Mouse (Mus musculus) frontal cortex, postnatal 36 days (tissue): ENCODE data around the gene Draxin.

Source experiments
- DNase-seq, 2 experiments: peaks; one replicate each; pipeline ENCODE4 v3.0.0; 2022; ENCODE audit warnings: low spot score in 2 of 2

Gene Draxin

DNA sequence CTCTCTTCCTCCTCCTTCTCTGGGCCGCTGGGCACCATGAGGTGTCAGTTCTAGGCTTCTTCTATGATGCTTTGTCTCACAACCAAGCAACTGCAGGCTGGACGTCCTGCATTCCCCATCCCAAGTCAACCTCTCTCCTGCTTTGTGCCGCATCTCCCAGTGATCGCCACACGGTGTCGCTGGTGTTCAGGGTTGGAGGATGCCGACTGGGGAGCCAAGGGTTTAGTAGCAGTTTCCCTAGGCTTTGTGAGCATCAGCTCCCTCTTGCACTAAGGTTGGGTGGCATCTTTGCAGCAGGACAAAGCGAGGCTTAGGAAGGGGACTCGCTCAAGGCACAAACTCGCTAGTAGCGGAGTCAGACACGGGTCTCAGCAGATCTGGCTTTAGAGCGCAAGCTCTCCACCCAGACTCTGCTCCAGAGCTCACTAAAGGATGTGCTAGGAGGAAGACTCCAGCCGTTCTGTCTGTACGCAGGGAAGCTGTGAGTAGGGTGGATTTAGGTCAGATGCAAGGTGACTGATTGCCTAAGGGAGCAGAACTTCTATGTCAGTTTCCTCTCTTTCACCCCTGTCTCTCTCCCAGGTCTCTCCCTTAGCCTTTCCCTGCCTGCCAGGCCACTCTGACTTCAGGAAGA lies 15.6 kb downstream of the Draxin start:
- peak; percentile 81 to 83 for DNase-seq

DNA sequence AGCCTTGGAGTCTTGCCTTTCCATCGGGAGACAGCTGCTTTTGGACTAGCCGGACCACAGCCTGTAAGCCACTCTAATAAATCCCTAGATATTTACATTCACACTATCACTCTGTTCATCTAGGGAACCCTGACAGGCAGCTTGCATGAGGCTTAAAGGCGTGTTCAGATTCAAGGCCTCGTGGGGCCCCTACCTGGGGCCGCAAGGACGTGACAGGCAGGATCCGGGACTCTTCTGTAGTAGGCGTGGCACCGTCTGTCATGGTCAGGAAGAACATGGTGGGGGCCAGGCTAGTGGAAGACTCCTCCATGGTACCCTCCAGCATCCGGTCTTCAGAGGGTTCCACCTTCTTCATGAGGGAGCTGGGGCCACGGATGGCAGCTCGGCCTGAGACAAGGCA lies 18.0 kb downstream of the Draxin start:
- DNase-seq = no peak

DNA sequence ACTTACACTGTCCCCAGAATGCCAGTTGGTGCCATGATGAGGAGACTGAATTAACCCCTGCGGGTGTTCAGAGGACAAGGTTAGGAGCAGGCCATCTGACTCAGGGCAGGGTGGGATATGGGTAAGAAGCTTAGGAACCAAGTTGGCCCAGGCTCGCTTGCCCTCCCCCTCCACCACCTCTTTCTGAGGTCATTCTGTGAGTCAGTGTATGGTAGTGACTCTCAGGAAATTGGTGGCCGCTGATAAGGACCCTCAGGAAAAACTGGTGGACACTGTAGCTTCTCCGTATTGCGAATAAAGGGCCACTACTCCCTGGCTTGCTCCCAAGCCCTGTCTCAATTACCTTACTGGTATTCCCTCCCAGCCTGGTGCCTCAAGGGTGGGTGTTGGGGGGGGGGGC lies 21.3 kb downstream of the Draxin start:
- no peak for DNase-seq

DNA sequence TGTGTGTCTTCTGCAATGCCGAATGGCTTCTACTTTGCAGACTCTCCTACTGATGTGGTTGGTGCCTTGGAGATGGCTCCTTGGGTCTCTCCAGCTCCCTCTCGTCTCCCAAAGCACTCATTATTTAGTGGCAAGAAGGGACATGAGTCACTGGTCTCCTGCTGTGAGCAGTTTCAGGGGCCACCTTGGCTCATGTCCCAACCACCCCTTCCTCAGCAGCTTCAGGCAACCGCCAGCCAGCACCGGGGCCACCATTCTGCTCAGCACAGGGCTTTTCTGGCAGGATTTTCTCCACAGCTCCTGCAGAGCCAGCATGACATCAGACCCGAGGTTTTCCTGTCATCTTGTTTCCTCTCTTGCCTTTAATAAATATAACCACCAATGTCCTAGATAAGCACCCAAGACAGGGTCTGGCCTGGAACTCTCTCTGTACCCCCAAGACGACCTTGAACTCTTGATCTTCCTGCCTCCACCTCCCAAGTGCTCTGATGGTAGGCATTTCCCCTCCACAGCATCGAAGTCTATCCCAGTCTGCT lies 21.9 kb downstream of the Draxin start:
- DNase-seq = no peak

DNA sequence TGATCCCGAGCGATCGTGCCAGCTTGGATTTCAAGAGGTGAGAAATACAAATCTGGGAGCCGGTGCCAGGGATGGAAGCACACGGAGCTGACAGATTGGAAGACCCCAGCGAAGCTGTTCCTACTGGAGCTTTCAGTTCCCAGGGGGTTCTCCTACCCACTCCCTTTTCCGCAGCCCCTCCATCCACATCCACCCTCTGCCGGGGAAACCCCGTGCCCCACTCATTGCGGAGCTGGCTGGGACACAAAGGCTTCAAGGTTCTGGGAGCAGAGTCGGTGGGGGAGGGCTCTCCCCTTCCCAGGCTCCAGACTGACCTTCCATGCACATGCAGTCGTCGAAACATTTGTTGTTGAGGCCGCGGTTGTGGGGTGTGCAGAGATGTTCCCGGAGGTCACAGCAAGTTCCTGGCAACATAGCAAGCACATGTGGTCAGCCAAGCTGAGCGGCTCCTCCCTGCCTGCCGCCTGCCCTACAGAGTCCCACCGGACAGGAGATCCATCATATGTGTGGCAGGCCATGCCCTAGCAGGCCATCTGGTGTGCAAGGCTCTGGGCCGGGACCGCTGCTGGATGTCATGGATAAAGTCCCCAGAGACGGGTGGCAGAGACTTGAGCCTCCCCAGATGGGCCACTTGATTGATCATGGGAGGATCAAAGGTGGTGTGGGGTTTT lies 22.7 kb downstream of the Draxin start:
- no peak for DNase-seq

DNA sequence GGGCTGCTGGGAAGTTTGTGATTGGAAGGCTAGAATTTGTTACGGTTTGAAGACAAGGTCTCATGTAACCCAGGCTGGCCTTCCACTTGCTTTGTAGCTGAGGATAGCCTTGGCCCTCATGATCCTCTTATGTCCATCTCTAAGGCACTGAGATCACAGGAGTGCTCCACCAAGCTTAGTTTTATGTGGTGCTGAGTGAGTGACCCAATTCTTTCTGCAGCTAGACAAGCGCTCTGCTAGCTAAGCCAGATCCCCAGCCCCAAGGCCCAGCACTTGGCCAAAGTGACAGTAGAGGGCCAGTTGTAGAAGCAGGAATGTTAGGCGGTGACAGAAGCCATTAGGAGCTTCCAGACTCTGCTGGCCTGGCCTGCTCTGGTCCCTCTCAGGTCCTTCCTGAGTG lies 26.4 kb downstream of the Draxin start:
- DNase-seq = no peak

DNA sequence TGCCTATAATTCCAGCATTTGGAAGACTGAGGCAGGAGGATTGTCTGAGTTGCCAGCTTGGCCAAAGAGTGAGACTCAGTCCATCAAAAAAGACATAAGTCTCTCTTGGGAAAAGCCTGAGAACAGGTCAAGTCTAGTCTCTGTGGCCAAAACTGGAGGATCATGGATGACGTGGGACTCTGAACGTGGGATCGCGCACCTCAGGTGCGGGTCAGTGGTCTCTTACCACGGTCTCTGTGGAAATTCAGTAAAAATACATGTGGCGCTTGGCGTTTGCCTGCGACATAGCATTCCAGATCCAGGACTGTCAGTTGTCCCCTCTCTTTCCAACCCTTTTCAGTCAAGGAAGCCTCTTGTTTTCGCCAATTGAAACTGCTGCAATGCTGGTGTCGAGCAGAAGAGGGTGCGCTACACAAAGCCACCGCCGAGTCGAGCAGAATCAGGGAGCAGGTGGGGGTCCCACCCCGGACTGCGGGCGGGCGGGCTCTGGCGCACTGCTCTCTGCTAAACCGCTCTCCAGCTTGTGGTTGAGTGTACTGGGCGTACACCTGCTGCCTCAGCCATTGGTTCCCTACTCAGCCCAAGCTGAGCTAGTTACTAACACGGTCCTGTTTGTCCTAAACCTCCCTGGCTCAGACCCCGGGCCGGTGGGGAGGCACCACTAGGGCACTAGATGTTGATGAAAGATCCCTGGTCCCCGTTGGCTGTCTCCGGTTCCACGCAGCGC lies 28.5 kb downstream of the Draxin start:
- DNase-seq = peak; percentile 58 to 74

DNA sequence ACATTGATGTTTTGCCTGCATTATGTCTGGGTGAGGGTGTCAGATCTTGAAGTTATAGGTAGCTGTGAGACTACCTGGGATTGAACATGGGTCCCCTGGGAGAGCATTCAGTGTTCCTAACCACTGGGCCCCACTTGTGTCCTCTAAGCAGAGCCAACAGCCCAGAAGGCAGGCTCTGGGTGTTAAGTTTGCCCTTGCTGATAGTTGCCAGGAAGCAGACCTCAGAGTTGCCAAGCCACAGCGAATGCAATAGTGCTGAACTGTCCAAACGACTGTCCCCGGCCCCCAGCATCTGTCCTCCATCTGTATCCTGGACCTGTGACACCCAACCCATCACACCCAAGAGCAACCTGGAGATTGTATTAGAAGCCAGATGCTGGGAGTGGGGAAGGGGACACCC lies 31.8 kb downstream of the Draxin start:
- no peak for DNase-seq

DNA sequence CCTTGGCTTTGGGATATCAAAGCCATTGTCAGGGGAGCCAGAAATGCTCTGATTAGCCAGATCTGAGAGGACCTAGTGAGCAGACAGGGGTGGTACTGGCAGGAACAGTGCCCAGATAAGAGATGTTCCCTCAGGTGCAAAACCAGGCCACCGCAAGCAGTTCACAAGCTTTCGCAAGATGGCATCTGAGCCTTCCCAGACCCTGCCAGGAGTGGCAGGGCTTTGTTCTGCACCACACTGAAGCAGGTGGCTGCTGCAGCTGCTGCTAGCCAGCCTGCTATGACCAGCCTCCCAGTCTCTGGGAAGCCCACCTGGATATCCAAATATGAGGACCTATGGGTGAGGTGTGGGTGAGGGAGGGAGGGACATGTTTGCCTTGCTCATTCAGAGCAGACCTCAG lies 32.6 kb downstream of the Draxin start:
- no peak for DNase-seq

DNA sequence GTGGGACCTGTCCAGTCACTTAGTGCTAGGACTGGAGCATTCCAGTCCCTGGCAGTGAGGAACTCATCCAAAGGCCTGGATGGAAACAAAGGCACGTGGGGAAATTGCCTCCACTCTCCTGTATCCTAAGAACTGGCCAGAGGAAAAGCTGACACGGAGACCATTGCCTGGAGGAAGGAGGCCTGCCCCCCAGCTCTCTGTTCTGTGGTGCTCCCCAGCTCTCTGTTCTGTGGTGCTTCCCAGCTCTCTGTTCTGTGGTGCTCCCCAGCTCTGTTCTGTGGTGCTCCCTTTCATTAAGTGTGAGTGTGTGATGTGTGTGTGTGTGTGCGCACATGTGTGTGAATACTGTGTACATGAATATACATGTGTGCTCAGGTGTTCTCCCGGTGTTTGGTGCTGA lies 35.4 kb downstream of the Draxin start:
- DNase-seq = no peak

DNA sequence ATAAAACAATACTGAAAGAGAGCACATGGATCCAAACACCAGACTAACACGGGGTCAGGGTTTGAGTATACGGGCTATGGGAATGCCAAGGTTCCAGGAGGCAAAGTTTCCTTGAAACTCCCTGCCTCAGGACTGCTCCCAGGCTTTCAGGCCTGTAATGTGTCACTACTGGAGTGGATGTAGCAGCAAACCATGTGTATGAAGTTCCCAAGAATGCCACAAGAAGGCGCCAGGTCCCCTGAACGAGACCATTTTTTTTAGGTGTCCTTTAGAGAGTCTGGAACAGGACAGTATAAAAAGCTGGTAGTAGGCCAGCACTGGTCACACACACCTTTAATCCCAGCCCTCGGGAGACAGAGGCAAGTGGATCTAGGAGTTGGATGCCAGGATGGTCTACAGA lies 36.3 kb downstream of the Draxin start:
- DNase-seq = no peak

DNA sequence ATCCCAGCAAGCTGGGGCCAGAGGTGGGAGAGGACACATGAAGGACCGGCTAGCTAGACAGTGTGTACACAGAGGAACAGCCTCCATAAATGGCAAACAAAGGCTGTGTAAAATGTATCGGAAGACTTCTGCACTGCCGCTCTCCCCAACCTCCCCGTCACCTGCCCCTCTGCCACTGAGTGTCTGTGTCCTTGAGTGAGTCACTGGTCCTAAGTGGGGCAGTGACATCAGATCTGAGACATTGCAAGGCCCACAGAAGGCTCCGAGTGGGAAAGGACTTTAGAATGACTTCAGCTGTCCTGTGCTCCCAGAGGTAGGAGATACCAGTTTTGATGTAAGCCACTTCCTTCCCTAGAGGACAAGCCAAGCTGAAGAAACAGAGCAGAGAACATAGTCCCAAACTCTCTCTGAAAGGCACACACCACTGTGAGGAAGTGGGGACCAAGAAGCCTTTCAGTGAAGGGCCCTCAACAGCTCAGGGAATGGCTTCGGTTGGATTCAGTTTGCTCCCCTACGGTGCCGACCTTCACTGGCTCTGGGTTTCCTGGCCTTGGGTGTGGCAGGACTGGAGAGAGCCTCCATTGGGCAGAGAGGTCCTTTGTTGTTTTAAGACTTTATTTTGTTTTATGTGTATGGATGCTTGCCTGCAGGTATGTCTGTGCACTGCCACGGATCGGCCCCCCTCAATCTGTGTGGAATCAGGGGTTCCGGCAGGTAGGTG lies 37.8 kb downstream of the Draxin start:
- no peak for DNase-seq

DNA sequence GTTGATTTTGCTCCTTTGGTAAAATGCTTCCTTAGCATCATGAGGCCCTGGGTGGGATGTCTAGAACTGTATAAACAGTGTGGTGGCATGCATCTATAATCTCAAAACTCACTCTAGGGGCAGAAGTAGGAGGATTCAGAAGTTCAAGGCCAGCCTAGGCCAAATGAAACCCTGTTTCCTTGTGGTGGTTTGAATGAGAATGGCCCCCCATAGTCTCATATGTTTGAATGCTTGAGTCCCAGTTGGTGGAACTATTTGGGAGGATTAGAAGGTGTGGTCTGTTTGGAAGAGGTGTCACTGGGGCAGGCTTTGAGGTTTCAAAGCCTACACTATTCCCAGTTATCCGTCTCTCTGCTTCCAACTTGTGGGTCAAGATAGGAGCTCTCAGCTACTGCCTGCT lies 39.3 kb downstream of the Draxin start:
- DNase-seq = no peak

DNA sequence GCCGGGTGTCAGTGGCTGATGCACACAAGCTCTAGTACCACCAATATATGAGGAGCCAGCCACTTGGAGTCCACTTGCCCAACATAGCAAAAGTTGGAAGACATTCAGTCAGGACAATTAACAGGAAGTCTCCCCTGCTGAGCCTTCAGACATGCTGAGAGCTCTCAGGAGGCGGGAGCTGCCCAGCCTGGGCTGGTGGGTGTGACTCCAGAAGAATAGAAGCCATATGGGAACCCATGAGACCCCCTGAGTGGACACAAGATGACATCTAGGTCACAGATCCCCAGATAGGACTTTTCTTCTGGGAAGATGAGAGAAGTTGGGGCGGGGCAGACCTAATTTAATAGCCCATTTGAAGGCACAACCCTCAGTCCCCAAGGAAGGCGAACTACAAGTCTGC lies 41.3 kb downstream of the Draxin start:
- no peak for DNase-seq

DNA sequence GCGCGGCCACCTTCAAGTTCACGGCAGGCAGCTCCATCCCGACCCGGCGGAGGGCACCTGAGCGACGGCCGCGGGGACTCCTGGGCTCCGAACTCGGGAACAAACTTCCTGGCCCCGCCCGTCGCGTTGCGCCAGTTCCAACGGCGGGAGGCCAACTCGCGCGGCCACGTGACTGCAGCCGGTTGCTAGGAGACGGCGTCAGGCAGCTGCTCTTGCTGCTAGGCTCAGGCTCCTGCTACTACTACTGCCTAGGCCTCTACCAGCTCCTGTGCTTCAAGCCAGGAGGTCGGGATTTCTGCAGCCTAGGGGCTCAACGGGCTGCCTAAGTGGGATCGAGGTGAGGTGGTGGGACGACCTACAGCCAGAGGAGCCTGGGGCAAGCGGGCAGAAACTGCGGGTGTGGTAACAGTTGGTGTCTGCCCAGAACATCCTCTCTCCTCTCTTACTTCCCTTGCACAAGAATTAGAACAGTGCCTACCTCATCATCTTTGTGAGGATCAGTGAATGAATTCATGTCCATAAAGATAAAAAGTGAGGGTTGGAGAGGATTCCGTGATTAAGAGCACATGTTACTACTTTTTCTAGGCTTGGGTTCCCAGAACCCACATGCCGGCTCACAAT lies 42.5 kb downstream of the Draxin start, which contains the start of gene Agtrap:
TSS of gene Agtrap (minus strand) at position 125 of the 621 bp plus-strand sequence.
- DNase-seq = peak; percentile 91 to 93

DNA sequence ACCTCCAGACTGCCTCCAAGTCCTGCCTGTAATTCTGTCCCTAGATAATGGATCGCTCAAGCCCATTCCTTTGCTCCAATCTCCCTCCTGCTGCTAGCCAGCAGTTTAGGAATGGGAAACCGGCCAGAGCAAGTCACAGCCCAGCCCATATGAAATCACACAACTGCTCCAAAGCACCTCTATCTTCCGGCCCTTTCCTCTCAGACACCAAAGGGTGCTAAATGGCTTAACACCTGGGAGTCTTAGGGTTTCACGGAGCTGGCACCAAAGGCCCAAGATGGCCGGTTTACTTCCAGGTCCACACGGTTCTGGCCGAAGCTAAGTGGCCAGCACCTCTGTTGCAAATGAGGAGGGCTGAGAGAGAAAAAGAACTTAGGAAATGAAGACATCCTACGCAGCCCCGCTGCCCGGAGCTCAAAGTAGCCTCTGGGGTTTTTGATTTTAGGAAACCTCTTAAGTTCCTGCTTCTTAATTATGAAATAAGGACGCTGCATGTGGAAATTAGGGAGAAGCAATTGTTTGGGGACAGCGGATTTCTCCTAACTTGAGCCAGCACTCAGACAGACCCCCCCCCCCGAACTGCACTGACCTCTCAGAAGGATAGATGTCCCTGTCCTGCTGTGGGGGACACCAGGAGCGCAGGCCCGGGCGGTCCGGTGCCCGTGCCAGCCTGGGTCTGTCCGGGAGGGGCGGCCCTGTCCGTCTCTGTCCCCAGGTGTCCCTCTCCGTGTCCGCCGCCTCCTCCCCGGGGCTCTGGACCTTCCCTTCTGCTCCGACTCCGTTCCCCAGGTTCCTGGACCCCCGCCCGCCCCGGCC lies 43.2 kb downstream of the Draxin start:
- no peak for DNase-seq

DNA sequence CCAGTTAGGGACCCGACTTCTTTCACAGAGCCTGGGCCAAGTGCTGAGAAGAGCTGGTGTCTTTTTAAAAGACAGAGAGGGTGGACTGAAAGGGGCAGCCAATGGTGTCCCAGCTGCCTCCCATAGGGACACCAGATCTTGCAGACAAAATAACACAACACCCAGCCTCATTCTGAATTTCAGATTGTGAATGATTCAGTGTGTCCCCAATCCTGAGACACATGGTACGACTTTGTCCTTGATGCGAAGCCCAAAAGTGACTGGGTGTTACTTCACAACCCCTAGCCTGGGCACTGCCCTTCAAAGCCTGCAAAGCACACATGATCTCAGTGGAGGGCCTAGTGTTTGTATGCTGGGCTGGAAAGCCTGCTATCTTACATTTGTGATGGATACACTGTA lies 44.6 kb downstream of the Draxin start:
- DNase-seq = no peak

DNA sequence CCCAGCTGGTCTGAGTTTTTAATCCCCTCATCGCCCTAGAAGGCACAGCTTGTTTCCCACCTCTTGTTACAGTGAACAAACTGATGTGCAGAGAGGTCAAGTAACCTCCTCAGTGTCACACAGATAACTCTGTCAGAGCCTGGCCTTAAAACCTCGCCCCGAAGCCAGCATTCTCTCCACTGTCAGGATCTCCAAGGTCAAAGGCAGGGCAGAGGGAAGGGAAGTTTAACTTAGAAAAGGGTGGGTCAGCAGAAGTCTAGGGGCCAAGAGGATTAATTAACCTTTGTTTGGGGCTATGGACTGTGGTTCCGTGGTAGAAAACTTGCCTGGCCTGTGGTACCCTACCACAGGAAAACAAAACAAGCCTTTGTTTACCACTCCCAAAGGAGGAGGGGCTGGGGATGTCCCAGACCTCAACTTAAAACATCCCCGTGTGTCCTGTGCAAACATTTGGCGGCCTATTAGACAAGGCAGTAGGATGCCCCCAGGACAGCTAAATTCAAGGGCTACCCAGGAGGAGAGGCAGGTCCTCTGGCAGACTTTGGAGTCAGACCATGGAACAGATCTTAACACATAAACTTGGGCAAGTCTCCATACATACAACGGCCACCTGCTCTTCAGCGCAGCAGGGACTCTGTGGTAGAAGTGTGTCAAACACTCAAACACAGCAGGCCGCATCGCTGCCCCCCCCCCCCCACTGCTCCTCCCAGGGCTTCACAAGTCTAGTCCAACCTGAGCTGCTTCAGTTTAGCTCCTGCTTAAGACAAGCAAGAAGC lies 45.2 kb downstream of the Draxin start:
- no peak for DNase-seq

DNA sequence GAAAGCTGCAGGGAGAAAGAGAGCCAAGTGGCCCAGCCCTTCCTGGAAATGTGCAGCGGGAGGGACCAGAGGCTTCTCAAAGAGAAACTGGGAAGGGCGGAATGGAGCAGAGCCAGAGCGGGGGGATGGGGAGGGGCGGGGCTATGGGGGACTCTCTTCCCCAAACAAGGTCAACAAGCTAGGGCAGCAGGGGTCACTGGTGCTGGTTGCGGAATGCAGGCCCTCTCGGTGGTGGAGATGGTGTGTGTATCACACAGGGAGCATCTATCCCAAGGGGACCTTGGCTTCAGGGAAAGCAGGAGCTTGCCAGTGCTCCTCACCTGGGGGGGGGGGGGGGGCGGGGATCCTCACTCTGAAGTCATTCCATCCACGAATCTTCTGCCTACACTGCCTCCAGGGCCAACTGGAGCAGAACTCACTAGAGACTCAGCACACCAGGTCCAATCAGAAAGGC lies 46.2 kb downstream of the Draxin start:
- no peak for DNase-seq
